Mouse (Mus musculus): ENCODE results near the gene Ankrd1. TPM values are rescaled to one million over a fixed set of nuclear protein-coding genes. Genes with fewer than 3 reads are reported as not detected.
A peak's percentile ranks its signal among the peaks of the same experiment; 100 is the strongest.

The Ankrd1 gene
- total and polyA plus RNA-seq, 3 experiments, result 383 to 550 (median 466) TPM

DNA sequence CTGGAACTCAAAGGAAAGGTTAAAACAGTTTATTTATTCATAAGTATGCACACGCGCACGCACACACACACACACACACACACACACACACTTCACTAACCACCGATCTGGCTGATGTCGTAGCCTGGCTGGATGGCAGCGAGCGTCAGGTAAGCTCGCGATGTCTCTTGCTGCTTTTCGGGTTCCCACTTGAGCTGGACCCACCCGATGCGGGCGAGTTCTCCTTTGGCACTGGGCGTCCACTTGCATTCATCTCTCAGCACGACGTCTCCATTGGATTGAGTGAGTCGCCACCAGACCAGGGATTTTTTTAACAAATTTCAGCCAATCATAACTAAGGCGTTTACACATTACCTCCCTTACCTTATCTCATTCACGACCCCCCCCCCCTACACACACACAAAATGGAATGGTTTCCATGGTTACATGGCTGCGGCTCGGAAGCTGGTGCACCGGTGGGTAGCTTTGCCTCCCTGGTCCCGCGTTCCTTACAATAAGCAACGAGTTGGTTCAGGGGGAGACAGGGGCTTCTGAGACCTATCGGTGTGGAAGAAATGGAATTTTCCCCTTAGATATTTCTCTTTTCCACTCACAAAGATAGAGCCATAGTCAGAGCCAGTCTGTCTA lies 10.5 kb downstream of the Ankrd1 start:
- Histone ChIP-seq H3K79me2 (replicated peaks; ENCODE audit: control insufficient read depth, insufficient read depth, low read length) (no peaks in the 10 kb centered on the region), H3K9ac (ENCODE audit: low read depth, low read length) (no peak overlapping the region), H3K4me3 (no peak overlapping the region), H3K27ac (no peak overlapping the region), H3K4me1 (ENCODE audit: control insufficient read depth, insufficient read depth, low read length) (no peaks in the 10 kb centered on the region), H3K27me3 (ENCODE audit: control insufficient read depth, insufficient read depth, low read length) (no peaks in the 10 kb centered on the region), H3K36me3 (ENCODE audit: control insufficient read depth, insufficient read depth, low read length) (peaks cover 3% of the 10 kb centered on the region)
- WGBS, result 79% methylated on average over 26 of the region's 26 CpGs
- TF ChIP-seq POLR2A (IDR thresholded peaks at IDR 0.05; ENCODE audit: insufficient read depth, low read depth, low read length) (no peak), CTCF (IDR thresholded peaks at IDR 0.05) (no peak), EP300 (IDR thresholded peaks at IDR 0.05; ENCODE audit: insufficient read depth, low read depth, low read length) (no peak)
- no peak for DNase-seq
- intact Hi-C loops (cut with DNase I), result no loop called here

GRCm38 (mm10) chr19:36103909-36104308 lies 16.0 kb downstream of the Ankrd1 start:
- H3K36me3 ChIP-seq (ENCODE audit: control insufficient read depth, insufficient read depth, low read length), result no peaks in the 10 kb centered on the region
- intact Hi-C loops (cut with DNase I), result no loop called here
- no peak overlapping the region for H3K27ac ChIP-seq
- no peak for DNase-seq
- H3K79me2 ChIP-seq (replicated peaks; ENCODE audit: control insufficient read depth, insufficient read depth, low read length), result no peaks in the 10 kb centered on the region
- no peaks in the 10 kb centered on the region for H3K27me3 ChIP-seq (ENCODE audit: control insufficient read depth, insufficient read depth, low read length)
- no peak overlapping the region for H3K4me3 ChIP-seq
- H3K4me1 ChIP-seq (ENCODE audit: control insufficient read depth, insufficient read depth, low read length), result no peaks in the 10 kb centered on the region
- TF ChIP-seq EP300 (IDR thresholded peaks at IDR 0.05; ENCODE audit: insufficient read depth, low read depth, low read length) (no peak), CTCF (IDR thresholded peaks at IDR 0.05) (no peak), POLR2A (IDR thresholded peaks at IDR 0.05; ENCODE audit: insufficient read depth, low read depth, low read length) (no peak)
- WGBS, result 67% methylated on average over 5 of the region's 5 CpGs
- no peak overlapping the region for H3K9ac ChIP-seq (ENCODE audit: low read depth, low read length)

- no peak for TF ChIP-seq CTCF (IDR thresholded peaks at IDR 0.05)
- TF ChIP-seq POLR2A (IDR thresholded peaks at IDR 0.05; ENCODE audit: insufficient read depth, low read depth, low read length), result no peak
- no peak for TF ChIP-seq EP300 (IDR thresholded peaks at IDR 0.05; ENCODE audit: insufficient read depth, low read depth, low read length)
- H3K27me3 ChIP-seq (ENCODE audit: control insufficient read depth, insufficient read depth, low read length), result no peaks in the 10 kb centered on the region
- H3K4me1 ChIP-seq (ENCODE audit: control insufficient read depth, insufficient read depth, low read length), result no peaks in the 10 kb centered on the region
- H3K4me3 ChIP-seq, result no peak overlapping the region
- intact Hi-C loops (cut with DNase I), result no loop called here
- no peaks in the 10 kb centered on the region for H3K79me2 ChIP-seq (replicated peaks; ENCODE audit: control insufficient read depth, insufficient read depth, low read length)
- H3K27ac ChIP-seq, result no peak overlapping the region
- 91% methylated on average over 7 of the region's 7 CpGs for whole genome bisulfite sequencing
- DNase-seq, result no peak
- no peak overlapping the region for H3K9ac ChIP-seq (ENCODE audit: low read depth, low read length)
- no peaks in the 10 kb centered on the region for H3K36me3 ChIP-seq (ENCODE audit: control insufficient read depth, insufficient read depth, low read length)
These were observed 21.0 kb downstream of the Ankrd1 start for GRCm38 (mm10) chr19:36098916-36099315.

DNA sequence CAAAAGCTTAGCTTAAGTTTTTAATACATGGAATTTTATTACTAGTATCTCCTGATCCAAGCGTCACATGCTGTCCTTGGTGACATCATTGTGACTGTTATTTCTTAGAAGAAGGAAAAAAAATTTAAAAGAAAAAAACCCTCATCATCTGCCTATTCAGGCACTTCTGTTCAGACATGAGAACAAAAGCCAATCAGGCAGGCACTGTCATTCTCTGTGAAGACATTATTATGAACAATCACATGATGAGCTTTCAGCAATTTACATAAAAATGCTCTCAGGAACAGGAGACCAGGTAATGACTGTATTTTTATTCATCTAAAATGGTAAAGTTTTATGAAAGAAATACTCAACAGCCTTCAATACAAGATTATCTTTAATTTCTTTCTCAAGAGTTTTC lies 21.6 kb downstream of the Ankrd1 start:
- Histone ChIP-seq H3K4me1 (ENCODE audit: control insufficient read depth, insufficient read depth, low read length) (no peaks in the 10 kb centered on the region), H3K79me2 (replicated peaks; ENCODE audit: control insufficient read depth, insufficient read depth, low read length) (no peaks in the 10 kb centered on the region), H3K36me3 (ENCODE audit: control insufficient read depth, insufficient read depth, low read length) (no peaks in the 10 kb centered on the region), H3K27ac (no peak overlapping the region), H3K27me3 (ENCODE audit: control insufficient read depth, insufficient read depth, low read length) (no peaks in the 10 kb centered on the region), H3K9ac (ENCODE audit: low read depth, low read length) (no peak overlapping the region), H3K4me3 (no peak overlapping the region)
- DNase-seq, result no peak
- TF ChIP-seq POLR2A (IDR thresholded peaks at IDR 0.05; ENCODE audit: insufficient read depth, low read depth, low read length) (no peak), EP300 (IDR thresholded peaks at IDR 0.05; ENCODE audit: insufficient read depth, low read depth, low read length) (no peak), CTCF (IDR thresholded peaks at IDR 0.05) (no peak)
- intact Hi-C loops (cut with DNase I), result no loop called here
- 95% methylated on average over 1 of the region's 1 CpGs for WGBS

DNA sequence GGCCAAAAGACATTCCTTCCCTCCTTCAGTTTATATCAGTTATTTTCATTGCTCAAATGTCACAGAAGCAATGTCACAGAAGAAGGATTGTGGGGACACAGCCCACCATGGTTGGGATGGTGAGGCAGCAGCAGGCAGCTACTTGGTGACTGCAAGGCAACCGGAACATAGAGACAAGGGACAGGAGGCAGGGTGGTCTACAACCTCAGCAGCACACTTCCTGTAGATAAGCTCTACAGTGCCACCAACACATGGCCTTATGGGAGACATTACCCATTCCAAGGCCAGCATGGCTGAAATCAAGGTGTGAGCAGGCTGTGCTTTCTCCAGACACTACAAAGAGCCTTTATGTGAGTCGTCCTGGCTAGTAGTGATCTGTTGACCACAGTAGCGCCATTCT lies 22.7 kb downstream of the Ankrd1 start:
- TF ChIP-seq POLR2A (IDR thresholded peaks at IDR 0.05; ENCODE audit: insufficient read depth, low read depth, low read length), result no peak
- TF ChIP-seq CTCF (IDR thresholded peaks at IDR 0.05), result no peak
- no peak for TF ChIP-seq EP300 (IDR thresholded peaks at IDR 0.05; ENCODE audit: insufficient read depth, low read depth, low read length)
- no peaks in the 10 kb centered on the region for H3K36me3 ChIP-seq (ENCODE audit: control insufficient read depth, insufficient read depth, low read length)

DNA sequence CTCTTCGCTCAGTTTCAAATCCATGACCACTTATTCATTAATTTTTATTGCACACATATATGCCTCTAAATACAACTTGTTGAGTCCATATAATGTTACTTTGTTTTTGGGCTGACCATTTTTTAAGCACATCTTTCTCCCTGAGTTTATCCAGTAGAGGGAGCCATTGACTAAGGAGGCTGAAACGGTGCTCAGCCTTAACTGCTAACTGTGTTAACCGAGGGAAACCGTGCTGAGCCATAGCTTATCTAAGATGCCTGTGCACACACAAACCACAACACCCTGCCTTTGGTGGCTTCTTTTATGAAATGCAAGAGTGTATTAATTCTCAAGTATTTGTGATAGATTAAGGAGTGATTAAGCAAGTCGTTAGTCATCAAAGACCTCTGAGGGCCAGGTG lies 29.1 kb downstream of the Ankrd1 start:
- TF ChIP-seq CTCF (IDR thresholded peaks at IDR 0.05), result peak; percentile 78
- TF ChIP-seq POLR2A (IDR thresholded peaks at IDR 0.05; ENCODE audit: insufficient read depth, low read depth, low read length), result no peak
- 36% methylated on average over 5 of the region's 5 CpGs for WGBS
- Histone ChIP-seq H3K27ac (no peak overlapping the region), H3K4me3 (no peak overlapping the region), H3K36me3 (ENCODE audit: control insufficient read depth, insufficient read depth, low read length) (no peaks in the 10 kb centered on the region), H3K79me2 (replicated peaks; ENCODE audit: control insufficient read depth, insufficient read depth, low read length) (no peaks in the 10 kb centered on the region), H3K4me1 (ENCODE audit: control insufficient read depth, insufficient read depth, low read length) (no peaks in the 10 kb centered on the region), H3K27me3 (ENCODE audit: control insufficient read depth, insufficient read depth, low read length) (no peaks in the 10 kb centered on the region), H3K9ac (ENCODE audit: low read depth, low read length) (no peak overlapping the region)
- intact Hi-C loops (cut with DNase I), result loop anchor here (5.0 kb wide), 1 partner anchor 352 kb away; no protein-coding TSS in a partner anchor
- no peak for DNase-seq

More for the DNA sequence above, 22.7 kb downstream of the Ankrd1 start:
- Histone ChIP-seq H3K27me3 (ENCODE audit: control insufficient read depth, insufficient read depth, low read length) (no peaks in the 10 kb centered on the region), H3K4me1 (ENCODE audit: control insufficient read depth, insufficient read depth, low read length) (no peaks in the 10 kb centered on the region), H3K27ac (no peak overlapping the region), H3K9ac (ENCODE audit: low read depth, low read length) (no peak overlapping the region), H3K79me2 (replicated peaks; ENCODE audit: control insufficient read depth, insufficient read depth, low read length) (no peaks in the 10 kb centered on the region), H3K4me3 (no peak overlapping the region)
- intact Hi-C loops (cut with DNase I), result no loop called here
- WGBS, result 82% methylated on average over 3 of the region's 3 CpGs
- DNase-seq, result no peak

Measured in heart, adult 2 months (tissue).